Mouse (Mus musculus) olfactory bulb, adult 2 months (tissue): ENCODE data around the gene Gpatch8.

Experiments used
- CTCF ChIP-seq: fragments of 200-500 bp; IDR thresholded peaks from 2 replicates; pipeline ENCODE4 v1.5.1; 2012; ENCODE audit warnings: low read depth, mild to moderate bottlenecking, low read length, moderate library complexity; ENCODE audit not compliant: insufficient read depth
- POLR2A ChIP-seq: fragments of 200-500 bp; IDR thresholded peaks from 2 replicates; pipeline ENCODE4 v1.6.1; 2012; ENCODE audit warnings: mild to moderate bottlenecking, low read depth, low read length, moderate library complexity; ENCODE audit not compliant: insufficient read depth

DNA sequence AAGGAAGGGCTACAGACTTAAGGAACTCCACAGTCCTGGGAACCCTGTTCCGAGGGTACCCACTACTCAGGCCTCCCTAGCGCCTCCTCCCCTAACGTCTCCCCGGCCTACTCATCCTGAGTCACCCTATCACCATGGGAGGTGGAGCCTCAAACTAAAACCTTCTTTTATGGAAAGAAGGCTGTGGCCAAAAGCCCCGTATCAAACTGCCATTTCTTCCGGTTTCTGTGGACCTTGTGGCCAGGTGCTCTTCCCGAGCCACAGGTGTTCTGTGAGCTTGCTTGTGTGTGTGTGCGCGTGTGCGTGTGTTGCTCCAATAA, 119.8 kb downstream of the Gpatch8 start:
- TF ChIP-seq POLR2A (no peak), CTCF (no peak)
